ENCODE assay signal across 8 mouse cellular contexts in genomic region chr2:119113121-119113925, GRCm38 (mm10). TPM values are rescaled to one million over a fixed set of nuclear protein-coding genes. Genes with fewer than 3 reads are reported as not detected.
DNase-seq lines count a peak whose midpoint lies in the region; ATAC-seq and TF ChIP-seq lines count a peak whose summit lies in the region.

No protein-coding gene starts in this region.

- intact Hi-C loops in heart, postnatal 25 days (cut with DNase I), result loop anchor here (5.0 kb wide), 2 partner anchors 44 to 89 kb away; partner anchors contain the start of gene Rmdn3

- in situ Hi-C loops in ES-E14 (cut with MboI; ENCODE audit: low sequenced_read_pairs in 2 of 2, unreplicated experiment in 2 of 2), result no loop called here

- no peak for ATAC-seq in heart, embryonic 14.5 days (ENCODE audit: insufficient number of reproducible peaks, insufficient read depth, low FRiP score, low read depth)
- no peak; the same call in 1 of the 2 replicates for ATAC-seq in forebrain, embryonic 15.5 days (replicated peaks)
- no peak for ATAC-seq in liver, embryonic 16.5 days (ENCODE audit: low read depth)

- no peak overlapping the region for H3K27ac ChIP-seq in heart, embryonic 14.5 days (replicated peaks in 1 of 2; ENCODE audit: control insufficient read depth in 1 of 2, insufficient read depth in 1 of 2, low read depth in 2 of 2, low read length in 2 of 2)
- peak overlapping the region; percentile 82 for H3K27ac ChIP-seq in ES-E14 (ENCODE audit: insufficient read depth, low read depth, low read length, poor library complexity, severe bottlenecking)
- H3K27ac ChIP-seq in forebrain, embryonic 15.5 days (replicated peaks), result no peak overlapping the region
- H3K27ac ChIP-seq in liver, embryonic 16.5 days (ENCODE audit: low read length), result peak overlapping the region; percentile 96

- H3K4me1 ChIP-seq in heart, embryonic 14.5 days (ENCODE audit: control insufficient read depth in 2 of 2, insufficient read depth in 2 of 2, low read length in 2 of 2), result peaks cover 2 to 14% of the 10 kb centered on the region in 2 experiments; a peak in 3 of 4 replicates
- H3K4me1 ChIP-seq in ES-E14 (ENCODE audit: control insufficient read depth in 2 of 2, insufficient read depth in 2 of 2, low read length in 2 of 2, poor library complexity in 1 of 2), result no peaks in the 10 kb centered on the region; a peak in 1 of 4 replicates
- H3K4me1 ChIP-seq in forebrain, embryonic 15.5 days, result peaks cover 13% of the 10 kb centered on the region
- peaks cover 10% of the 10 kb centered on the region for H3K4me1 ChIP-seq in liver, embryonic 16.5 days (ENCODE audit: control insufficient read depth, low read depth, low read length)

- no peaks in the 10 kb centered on the region for H3K9me3 ChIP-seq in heart, embryonic 14.5 days (ENCODE audit: control insufficient read depth, low read length)
- no peaks in the 10 kb centered on the region for H3K9me3 ChIP-seq in ES-E14 (ENCODE audit: control insufficient read depth, insufficient read depth, low read depth, low read length)
- no peaks in the 10 kb centered on the region for H3K9me3 ChIP-seq in forebrain, embryonic 15.5 days
- H3K9me3 ChIP-seq in liver, embryonic 16.5 days (replicated peaks; ENCODE audit: control insufficient read depth, low read length), result no peaks in the 10 kb centered on the region

- no peak for DNase-seq in heart, postnatal 25 days (ENCODE audit: low spot score)
- DNase-seq in ES-E14 (ENCODE audit: low read depth, low spot score), result no peak
- DNase-seq in layer of hippocampus, adult 9-10 months (ENCODE audit: low spot score), result no peak
- DNase-seq in cerebellum, adult 8-10 months, result no peak
- no peak for DNase-seq in cerebellum, adult 18-20 months

- H3K9ac ChIP-seq in heart, embryonic 14.5 days (ENCODE audit: low read length), result peak overlapping the region; percentile 79
- H3K9ac ChIP-seq in ES-E14 (ENCODE audit: insufficient read depth, low read depth, low read length, poor library complexity, severe bottlenecking), result peak overlapping the region; percentile 91
- H3K9ac ChIP-seq in forebrain, embryonic 15.5 days (replicated peaks), result peak overlapping the region; percentile 56
- peak overlapping the region; percentile 80 for H3K9ac ChIP-seq in liver, embryonic 16.5 days (ENCODE audit: low read depth, low read length)

- no peaks in the 10 kb centered on the region for H3K27me3 ChIP-seq in heart, embryonic 14.5 days (ENCODE audit: control insufficient read depth, insufficient read depth, low read length)
- H3K27me3 ChIP-seq in forebrain, embryonic 15.5 days, result no peaks in the 10 kb centered on the region
- H3K27me3 ChIP-seq in liver, embryonic 16.5 days (ENCODE audit: control insufficient read depth, insufficient read depth, low read depth, low read length), result no peaks in the 10 kb centered on the region

- peaks cover 21% of the 10 kb centered on the region for H3K36me3 ChIP-seq in heart, embryonic 14.5 days (ENCODE audit: control insufficient read depth, insufficient read depth, low read length)
- peaks cover 16% of the 10 kb centered on the region for H3K36me3 ChIP-seq in ES-E14 (ENCODE audit: control insufficient read depth, insufficient read depth, low read length, poor library complexity, severe bottlenecking)
- H3K36me3 ChIP-seq in forebrain, embryonic 15.5 days, result no peaks in the 10 kb centered on the region
- H3K36me3 ChIP-seq in liver, embryonic 16.5 days (ENCODE audit: control insufficient read depth, insufficient read depth), result peaks cover 23% of the 10 kb centered on the region

- peak overlapping the region; percentile 97 for H3K4me2 ChIP-seq in heart, embryonic 14.5 days (ENCODE audit: low read length)
- H3K4me2 ChIP-seq in forebrain, embryonic 15.5 days (replicated peaks), result peak overlapping the region; percentile 90
- peak overlapping the region; percentile 76 for H3K4me2 ChIP-seq in liver, embryonic 16.5 days (ENCODE audit: low read depth, low read length)

- H3K4me3 ChIP-seq in heart, embryonic 14.5 days (ENCODE audit: control insufficient read depth in 1 of 2, insufficient read depth in 1 of 2, low read depth in 1 of 2, low read length in 2 of 2), result peak overlapping the region; percentile 79 to 88
- peak overlapping the region; percentile 87 to 91 for H3K4me3 ChIP-seq in ES-E14 (ENCODE audit: insufficient read depth in 1 of 2, low read depth in 1 of 2, low read length in 2 of 2, poor library complexity in 1 of 2, severe bottlenecking in 1 of 2)
- H3K4me3 ChIP-seq in forebrain, embryonic 15.5 days, result peak overlapping the region; percentile 64
- H3K4me3 ChIP-seq in liver, embryonic 16.5 days (ENCODE audit: low read depth, low read length), result peak overlapping the region; percentile 81

- 12% methylated on average over 20 of the region's 20 CpGs for WGBS in heart, embryonic 14.5 days
- 12% methylated on average over 20 of the region's 20 CpGs for WGBS in forebrain, embryonic 15.5 days
- 7% methylated on average over 20 of the region's 20 CpGs for WGBS in liver, embryonic 16.5 days (ENCODE audit: insufficient replicate concordance)

TF ChIP-seq in ES-E14, 5 proteins besides CTCF, POLR2A, EP300 and RAD21:
- no peak for TF ChIP-seq ZNF384 (IDR thresholded peaks at IDR 0.05; ENCODE audit: low read depth, low read length)
- TF ChIP-seq MAFK (IDR thresholded peaks at IDR 0.05; ENCODE audit: insufficient read depth, low read depth, low read length), result no peak
- no peak for TF ChIP-seq CHD2 (IDR thresholded peaks at IDR 0.05; ENCODE audit: low read depth, low read length)
- TF ChIP-seq HCFC1 (IDR thresholded peaks at IDR 0.05; ENCODE audit: borderline replicate concordance, insufficient read depth, low read length), result no peak
- TF ChIP-seq ZC3H11A (IDR thresholded peaks at IDR 0.05; ENCODE audit: borderline replicate concordance, low read depth, low read length), result no peak

RNA-seq across cellular contexts. Expression of gene Rad51, which starts 0.7 kb away (rescaled TPM):
- 27.3 and 28.9 TPM in 2 replicates for polyA plus RNA-seq in heart, embryonic 14.5 days (2014; fragmentation: Nextera tagmentation; extraction: Ambion mirVana)
- 1 to 10 TPM; 1.0 to 1.3 TPM for total RNA-seq in heart, postnatal 25 days (2021)
- 37.3 and 42.2 TPM in 2 replicates for total RNA-seq in ES-E14 (2012; rRNA removed)
- polyA plus RNA-seq in forebrain, embryonic 15.5 days (2015; fragmentation: Nextera tagmentation; extraction: Ambion mirVana), result 18.7 and 24.0 TPM in 2 replicates
- polyA plus RNA-seq in liver, embryonic 16.5 days (2015; fragmentation: Nextera tagmentation; extraction: Ambion mirVana), result 26.4 and 30.0 TPM in 2 replicates

RNA-seq across cellular contexts. Expression of gene Rmdn3, which starts 43.5 kb away (rescaled TPM):
- 19.4 and 23.7 TPM in 2 replicates for polyA plus RNA-seq in heart, embryonic 14.5 days (2014; fragmentation: Nextera tagmentation; extraction: Ambion mirVana)
- total RNA-seq in heart, postnatal 25 days (2021), result 10 to 100 TPM; 18.7 to 20.2 TPM
- 72.9 and 95.9 TPM in 2 replicates for total RNA-seq in ES-E14 (2012; rRNA removed)
- 52.0 and 54.2 TPM in 2 replicates for polyA plus RNA-seq in forebrain, embryonic 15.5 days (2015; fragmentation: Nextera tagmentation; extraction: Ambion mirVana)
- 44.1 and 45.6 TPM in 2 replicates for polyA plus RNA-seq in liver, embryonic 16.5 days (2015; fragmentation: Nextera tagmentation; extraction: Ambion mirVana)

RNA-seq across cellular contexts. Expression of gene Gchfr, which starts 54.2 kb away (rescaled TPM):
- 7.2 and 9.4 TPM in 2 replicates for polyA plus RNA-seq in heart, embryonic 14.5 days (2014; fragmentation: Nextera tagmentation; extraction: Ambion mirVana)
- 1 to 10 TPM; 4.4 to 6.0 TPM for total RNA-seq in heart, postnatal 25 days (2021)
- total RNA-seq in ES-E14 (2012; rRNA removed), result 12.7 and 14.1 TPM in 2 replicates
- 0.93 and 2.0 TPM in 2 replicates for polyA plus RNA-seq in forebrain, embryonic 15.5 days (2015; fragmentation: Nextera tagmentation; extraction: Ambion mirVana)
- 97.7 and 115 TPM in 2 replicates for polyA plus RNA-seq in liver, embryonic 16.5 days (2015; fragmentation: Nextera tagmentation; extraction: Ambion mirVana)

Comparison
In these comparisons a context has a peak if more than half of its experiments do, and no peak if none do; other contexts are left out.
1. H3K27ac ChIP-seq: peak in ES-E14 (single experiment) and liver, embryonic 16.5 days (single experiment); none in heart, embryonic 14.5 days (0 of 2) and forebrain, embryonic 15.5 days (single experiment).
2. Peak in every context shown above with its lines, with median percentiles within 50 percentile points of each other: H3K4me2 ChIP-seq, H3K4me3 ChIP-seq and H3K9ac ChIP-seq.